Mouse (Mus musculus): ENCODE measurements around the gene Lgalsl. TPM values are rescaled to one million over a fixed set of nuclear protein-coding genes. Genes with fewer than 3 reads are reported as not detected.

Gene Lgalsl
- total and polyA plus RNA-seq, 2 experiments from 2014 or later = 80.0 TPM

DNA sequence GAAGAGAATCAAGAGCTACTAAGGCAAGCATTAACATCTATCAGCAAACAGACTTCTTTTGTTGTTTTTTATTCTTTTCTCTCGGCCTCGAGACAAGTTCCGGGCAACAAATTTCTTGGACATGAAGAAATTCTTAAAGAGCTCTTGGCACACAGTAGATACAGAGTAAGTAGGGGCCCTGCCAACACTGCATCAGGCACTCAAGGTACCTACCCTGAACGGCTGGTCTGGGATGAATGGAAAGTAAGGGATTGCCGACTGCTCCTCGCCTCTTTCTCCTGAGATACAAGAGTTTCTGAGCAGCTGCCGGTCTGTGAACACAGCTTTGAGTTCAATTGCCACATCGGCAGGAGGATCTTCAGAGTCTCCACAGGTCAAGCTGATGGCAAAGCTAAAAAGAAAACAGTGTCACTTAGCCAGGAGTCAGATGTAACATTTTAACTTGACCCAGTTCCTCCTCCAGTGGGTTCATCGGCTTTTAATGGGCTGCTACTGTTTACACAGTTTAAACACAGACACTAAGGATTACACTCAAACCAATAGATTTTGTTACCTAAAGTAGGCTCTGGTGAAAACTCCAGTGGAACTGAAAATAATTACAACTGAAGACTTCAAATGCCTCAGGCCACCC lies 1.7 kb downstream of the Lgalsl start:
- Histone ChIP-seq H3K4me2 (ENCODE audit: low read depth, low read length) (peak overlapping the region; percentile 65), H3K4me1 (ENCODE audit: insufficient read depth, low read length) (no peaks in the 10 kb centered on the region), H3K36me3 (ENCODE audit: insufficient read depth, low read length) (peaks cover 12% of the 10 kb centered on the region; the same call in 1 of the 2 replicates), H3K4me3 (ENCODE audit: low read length) (peak overlapping the region; percentile 19), H3K9ac (replicated peaks; ENCODE audit: low read length) (0 out of 2 replicates have a peak overlapping the region, but pooled peaks have one; percentile 24), H3K27ac (no peak overlapping the region), H3K27me3 (ENCODE audit: insufficient read depth, low read length) (no peaks in the 10 kb centered on the region), H3K9me3 (ENCODE audit: low read length) (no peaks in the 10 kb centered on the region)
- 37% methylated on average over 9 of the region's 9 CpGs for WGBS
- ATAC-seq (no peak), DNase-seq (ENCODE audit: low spot score) (peak; percentile 33)
- TF ChIP-seq CTCF (IDR thresholded peaks at IDR 0.05; ENCODE audit: low read depth) = no peak

- Histone ChIP-seq H3K27me3 (ENCODE audit: insufficient read depth, low read length) (no peaks in the 10 kb centered on the region), H3K27ac (no peak overlapping the region), H3K9ac (replicated peaks; ENCODE audit: low read length) (no peak overlapping the region), H3K4me2 (ENCODE audit: low read depth, low read length) (no peak overlapping the region), H3K36me3 (ENCODE audit: insufficient read depth, low read length) (peaks cover 12% of the 10 kb centered on the region; the same call in 1 of the 2 replicates), H3K4me3 (ENCODE audit: low read length) (no peak overlapping the region), H3K9me3 (ENCODE audit: low read length) (no peaks in the 10 kb centered on the region), H3K4me1 (ENCODE audit: insufficient read depth, low read length) (no peaks in the 10 kb centered on the region; the same call in 1 of the 2 replicates)
- whole genome bisulfite sequencing = 65% methylated on average over 2 of the region's 2 CpGs
- TF ChIP-seq CTCF (IDR thresholded peaks at IDR 0.05; ENCODE audit: low read depth) = no peak
- DNase-seq (ENCODE audit: low spot score) = no peak
- ATAC-seq = no peak
Measured at GRCm38 (mm10) chr11:20823961-20824360, 6.9 kb downstream of the Lgalsl start.

DNA sequence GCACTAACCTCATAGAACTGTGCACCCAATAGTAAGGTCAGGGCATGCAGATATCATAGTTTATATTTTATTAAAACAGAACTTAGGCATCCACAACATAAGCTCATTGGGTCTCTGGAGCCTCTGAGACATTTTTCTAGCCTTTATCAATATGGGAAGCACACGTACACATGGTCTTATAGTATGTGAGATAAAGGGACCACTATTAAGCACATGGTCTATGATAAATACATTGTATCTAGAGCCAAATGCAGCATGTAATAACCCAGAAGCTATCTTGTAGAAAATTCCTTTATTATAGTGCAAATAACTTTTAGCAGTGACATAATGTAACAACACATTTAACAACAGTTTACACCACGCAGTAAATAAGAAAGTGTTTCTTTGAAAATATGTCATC lies 7.6 kb downstream of the Lgalsl start:
- Histone ChIP-seq H3K27ac (no peak overlapping the region), H3K4me2 (ENCODE audit: low read depth, low read length) (no peak overlapping the region), H3K27me3 (ENCODE audit: insufficient read depth, low read length) (no peaks in the 10 kb centered on the region), H3K9ac (replicated peaks; ENCODE audit: low read length) (no peak overlapping the region), H3K36me3 (ENCODE audit: insufficient read depth, low read length) (peaks cover 12% of the 10 kb centered on the region; the same call in 1 of the 2 replicates), H3K4me1 (ENCODE audit: insufficient read depth, low read length) (no peaks in the 10 kb centered on the region; the same call in 1 of the 2 replicates), H3K9me3 (ENCODE audit: low read length) (no peaks in the 10 kb centered on the region), H3K4me3 (ENCODE audit: low read length) (no peak overlapping the region)
- DNase-seq (ENCODE audit: low spot score) (no peak), ATAC-seq (no peak)
- 88% methylated on average over 2 of the region's 2 CpGs for WGBS
- no peak for TF ChIP-seq CTCF (IDR thresholded peaks at IDR 0.05; ENCODE audit: low read depth)

DNA sequence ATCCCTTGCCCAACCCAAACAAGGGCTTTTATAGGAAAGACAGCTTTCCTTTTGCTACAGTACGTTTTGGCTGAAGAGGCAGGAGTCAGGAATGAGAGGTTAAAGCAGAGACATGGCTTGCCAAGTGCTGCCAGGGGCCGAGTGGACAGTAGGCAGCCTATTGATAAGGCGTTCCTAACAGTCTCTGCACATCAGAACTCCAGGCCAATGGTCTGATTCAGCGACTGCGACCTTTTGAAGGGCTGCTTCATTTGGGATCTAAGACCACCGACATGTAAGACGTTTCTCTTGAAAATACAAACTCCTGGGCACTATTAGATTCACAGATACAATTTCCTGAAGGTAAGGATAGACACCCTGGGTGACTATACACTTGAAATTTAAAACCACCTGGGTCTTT lies 9.5 kb downstream of the Lgalsl start:
- no peaks in the 10 kb centered on the region for H3K9me3 ChIP-seq (ENCODE audit: low read length)
- ATAC-seq = no peak
- H3K36me3 ChIP-seq (ENCODE audit: insufficient read depth, low read length) = no peaks in the 10 kb centered on the region; the same call in 1 of the 2 replicates
- no peak for TF ChIP-seq CTCF (IDR thresholded peaks at IDR 0.05; ENCODE audit: low read depth)
- 83% methylated on average over 7 of the region's 7 CpGs for WGBS
- no peak overlapping the region for H3K9ac ChIP-seq (replicated peaks; ENCODE audit: low read length)
- H3K4me1 ChIP-seq (ENCODE audit: insufficient read depth, low read length) = no peaks in the 10 kb centered on the region; the same call in 1 of the 2 replicates
- H3K4me2 ChIP-seq (ENCODE audit: low read depth, low read length) = no peak overlapping the region
- DNase-seq (ENCODE audit: low spot score) = no peak
- H3K4me3 ChIP-seq (ENCODE audit: low read length) = no peak overlapping the region
- H3K27ac ChIP-seq = no peak overlapping the region
- H3K27me3 ChIP-seq (ENCODE audit: insufficient read depth, low read length) = no peaks in the 10 kb centered on the region

DNA sequence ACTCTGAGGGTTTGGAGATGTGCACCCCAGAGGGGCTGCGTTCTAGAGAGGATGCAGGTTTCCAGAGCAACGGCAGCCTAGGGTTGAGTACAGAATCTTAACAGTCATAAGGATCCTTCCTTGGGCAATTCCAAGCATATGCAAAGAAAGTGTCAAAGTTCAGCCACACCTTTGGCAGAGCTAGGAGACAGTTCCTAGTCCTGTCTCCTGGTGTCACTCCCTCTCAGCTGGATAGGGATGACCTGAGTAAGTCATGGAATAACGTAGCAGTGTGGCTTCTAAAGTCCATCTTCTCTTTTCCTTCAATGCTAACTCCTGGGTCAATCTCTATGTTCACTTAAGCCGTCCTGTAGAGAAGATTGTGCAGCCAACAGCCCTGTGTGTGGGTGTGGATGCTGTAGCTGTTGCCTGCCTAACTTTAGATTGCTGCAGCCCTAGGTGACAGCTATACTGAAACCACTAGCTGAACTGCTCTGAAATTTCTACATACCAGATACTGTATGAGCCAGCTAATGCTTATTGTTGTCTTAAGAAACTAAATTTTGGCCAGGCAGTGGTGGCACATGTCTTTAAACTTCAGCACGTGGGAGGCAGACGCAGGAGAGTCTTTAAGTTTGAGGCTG lies 16.8 kb downstream of the Lgalsl start:
- no peak for TF ChIP-seq CTCF (IDR thresholded peaks at IDR 0.05; ENCODE audit: low read depth)
- no peak overlapping the region for H3K4me2 ChIP-seq (ENCODE audit: low read depth, low read length)
- no peaks in the 10 kb centered on the region for H3K9me3 ChIP-seq (ENCODE audit: low read length)
- WGBS = 86% methylated on average over 6 of the region's 6 CpGs
- no peaks in the 10 kb centered on the region for H3K27me3 ChIP-seq (ENCODE audit: insufficient read depth, low read length)
- ATAC-seq = no peak
- no peak overlapping the region for H3K9ac ChIP-seq (replicated peaks; ENCODE audit: low read length)
- DNase-seq (ENCODE audit: low spot score) = no peak
- no peaks in the 10 kb centered on the region for H3K4me1 ChIP-seq (ENCODE audit: insufficient read depth, low read length)
- no peak overlapping the region for H3K27ac ChIP-seq
- H3K4me3 ChIP-seq (ENCODE audit: low read length) = no peak overlapping the region
- H3K36me3 ChIP-seq (ENCODE audit: insufficient read depth, low read length) = no peaks in the 10 kb centered on the region

- no peak for TF ChIP-seq CTCF (IDR thresholded peaks at IDR 0.05; ENCODE audit: low read depth)
- Histone ChIP-seq H3K9me3 (ENCODE audit: low read length) (no peaks in the 10 kb centered on the region), H3K4me3 (ENCODE audit: low read length) (no peak overlapping the region), H3K36me3 (ENCODE audit: insufficient read depth, low read length) (no peaks in the 10 kb centered on the region), H3K9ac (replicated peaks; ENCODE audit: low read length) (no peak overlapping the region), H3K27ac (no peak overlapping the region), H3K4me2 (ENCODE audit: low read depth, low read length) (no peak overlapping the region), H3K27me3 (ENCODE audit: insufficient read depth, low read length) (no peaks in the 10 kb centered on the region), H3K4me1 (ENCODE audit: insufficient read depth, low read length) (no peaks in the 10 kb centered on the region)
- 83% methylated on average over 5 of the region's 5 CpGs for WGBS
- DNase-seq (ENCODE audit: low spot score) = no peak
- ATAC-seq = no peak
Measured at GRCm38 (mm10) chr11:20812153-20812887, 18.5 kb downstream of the Lgalsl start.
